Mouse (Mus musculus): Measurements from ENCODE around the gene Cbs. TPM values are rescaled to one million over a fixed set of nuclear protein-coding genes. Genes with fewer than 3 reads are reported as not detected.
"Not testable (repeated sequence)": the region's sequence is repeated elsewhere in the genome, so short reads cannot be mapped to it uniquely, and the experiment has no call there.

The Cbs gene
- polyA plus RNA-seq, 1 experiment from 2014 or later = 17.1 TPM

DNA sequence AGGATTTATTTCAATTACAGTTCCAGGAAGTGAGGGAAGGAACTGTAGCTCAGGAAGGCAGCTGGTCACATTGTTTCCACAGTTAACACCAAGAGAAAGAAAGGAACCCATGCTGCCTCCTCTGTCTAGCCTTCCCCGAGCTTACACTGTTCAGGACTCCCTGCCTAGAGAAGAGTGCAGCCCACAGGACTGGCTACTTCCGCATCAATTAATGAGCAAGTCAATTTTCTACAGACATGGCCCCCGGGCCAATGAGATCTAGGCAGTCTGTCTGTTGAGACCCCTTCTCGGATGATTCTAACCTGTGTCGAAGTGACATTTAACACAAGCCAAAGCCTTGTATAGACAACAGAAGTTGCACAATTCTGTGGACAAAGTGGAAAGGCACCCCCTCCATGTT is 2.1 kb downstream of the Cbs start:
- peaks cover 9% of the 10 kb centered on the region for H3K27me3 ChIP-seq (replicated peaks; ENCODE audit: control insufficient read depth, insufficient read depth, low read length)
- ATAC-seq = no peak
- WGBS = 68% methylated on average over 5 of the region's 5 CpGs
- H3K36me3 ChIP-seq (ENCODE audit: control insufficient read depth, insufficient read depth, low read length) = no peaks in the 10 kb centered on the region
- no peak overlapping the region for H3K9ac ChIP-seq (ENCODE audit: low read depth, low read length)
- no peak overlapping the region for H3K4me3 ChIP-seq (ENCODE audit: low read length)
- H3K4me2 ChIP-seq (ENCODE audit: low read length) = no peak overlapping the region
- no peak overlapping the region for H3K27ac ChIP-seq (ENCODE audit: low read depth, low read length)
- H3K9me3 ChIP-seq (ENCODE audit: control insufficient read depth, low read length) = no peaks in the 10 kb centered on the region
- peaks cover 11% of the 10 kb centered on the region for H3K4me1 ChIP-seq (ENCODE audit: control insufficient read depth, insufficient read depth, low read depth, low read length)

- H3K4me2 ChIP-seq (ENCODE audit: low read length) = no peak overlapping the region
Observed at GRCm38 (mm10) chr17:31633007-31633406, 4.0 kb downstream of the Cbs start.

DNA sequence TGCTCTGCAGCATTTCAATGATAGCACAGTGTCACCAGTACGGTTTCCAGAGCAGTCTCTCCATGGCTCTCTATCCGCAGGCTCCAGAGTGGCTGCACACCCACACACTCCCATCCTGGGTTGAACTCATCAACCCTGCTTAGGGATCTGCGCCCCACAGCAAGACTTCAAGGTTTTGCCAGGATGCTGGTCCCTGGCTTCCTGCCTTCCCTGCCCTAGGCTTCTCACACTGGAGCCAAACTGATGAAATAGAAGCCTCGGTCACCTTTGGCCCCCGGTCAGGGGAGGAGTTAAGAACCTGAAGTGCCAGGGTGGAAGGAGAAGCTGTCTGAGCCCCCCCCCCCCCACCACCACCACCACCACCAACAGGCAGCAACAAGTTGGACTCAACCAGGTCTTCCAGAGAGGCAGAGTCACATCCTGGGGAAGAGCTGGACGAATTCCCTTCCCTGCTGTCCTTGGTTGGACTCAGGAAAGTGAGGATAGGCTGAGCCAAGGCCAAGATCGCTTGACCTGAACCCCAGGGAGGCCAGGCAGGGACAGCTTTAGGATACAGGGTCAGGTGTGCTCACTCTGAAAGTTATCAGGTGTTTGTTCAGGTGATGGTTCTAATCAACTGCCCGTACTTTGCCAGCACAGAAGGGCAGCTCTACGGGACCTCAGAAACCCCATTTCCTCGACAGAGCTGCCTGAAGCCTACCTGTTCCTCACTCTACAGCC is 5.8 kb downstream of the Cbs start:
- H3K4me1 ChIP-seq (ENCODE audit: control insufficient read depth, insufficient read depth, low read depth, low read length) = peaks cover 2% of the 10 kb centered on the region
- no peak overlapping the region for H3K4me3 ChIP-seq (ENCODE audit: low read length)
- no peak overlapping the region for H3K4me2 ChIP-seq (ENCODE audit: low read length)
- ATAC-seq = no peak
- H3K36me3 ChIP-seq (ENCODE audit: control insufficient read depth, insufficient read depth, low read length) = no peaks in the 10 kb centered on the region
- WGBS = 80% methylated on average over 10 of the region's 10 CpGs
- peaks cover 9% of the 10 kb centered on the region for H3K27me3 ChIP-seq (replicated peaks; ENCODE audit: control insufficient read depth, insufficient read depth, low read length)
- no peak overlapping the region for H3K27ac ChIP-seq (ENCODE audit: low read depth, low read length)
- H3K9me3 ChIP-seq (ENCODE audit: control insufficient read depth, low read length) = peaks cover 4% of the 10 kb centered on the region; the same call in 1 of the 2 replicates
- H3K9ac ChIP-seq (ENCODE audit: low read depth, low read length) = no peak overlapping the region

More at GRCm38 (mm10) chr17:31633007-31633406, 4.0 kb downstream of the Cbs start:
- H3K4me1 ChIP-seq (ENCODE audit: control insufficient read depth, insufficient read depth, low read depth, low read length) = peaks cover 11% of the 10 kb centered on the region
- no peaks in the 10 kb centered on the region for H3K36me3 ChIP-seq (ENCODE audit: control insufficient read depth, insufficient read depth, low read length)
- peaks cover 9% of the 10 kb centered on the region for H3K27me3 ChIP-seq (replicated peaks; ENCODE audit: control insufficient read depth, insufficient read depth, low read length)
- no peak overlapping the region for H3K4me3 ChIP-seq (ENCODE audit: low read length)
- no peak overlapping the region for H3K27ac ChIP-seq (ENCODE audit: low read depth, low read length)
- WGBS = 54% methylated on average over 6 of the region's 6 CpGs
- no peak for ATAC-seq
- peaks cover 2% of the 10 kb centered on the region; the same call in 1 of the 2 replicates for H3K9me3 ChIP-seq (ENCODE audit: control insufficient read depth, low read length)
- no peak overlapping the region for H3K9ac ChIP-seq (ENCODE audit: low read depth, low read length)

DNA sequence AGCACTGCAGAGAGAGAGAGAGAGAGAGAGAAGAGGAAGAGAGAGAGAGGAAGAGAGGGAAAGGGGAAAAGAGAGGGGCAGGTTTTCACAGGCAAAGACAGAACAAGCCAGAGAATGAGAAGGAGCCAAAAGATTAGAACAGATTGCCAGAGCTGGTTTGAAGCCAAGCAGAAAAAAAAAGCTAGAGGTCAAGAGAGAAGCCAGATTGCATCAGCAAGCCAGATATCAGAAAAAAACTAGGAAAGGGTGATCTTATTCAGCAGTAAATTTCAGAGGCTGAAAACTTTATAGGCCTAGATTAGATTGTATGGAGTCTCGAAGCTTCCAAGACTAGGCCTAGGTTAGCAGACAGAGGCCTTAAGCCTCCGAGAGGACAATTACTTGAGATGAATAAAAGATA is 9.1 kb downstream of the Cbs start:
- Histone ChIP-seq H3K27ac (ENCODE audit: low read depth, low read length) (no peak overlapping the region), H3K27me3 (replicated peaks; ENCODE audit: control insufficient read depth, insufficient read depth, low read length) (no peaks in the 10 kb centered on the region), H3K4me1 (ENCODE audit: control insufficient read depth, insufficient read depth, low read depth, low read length) (no peaks in the 10 kb centered on the region), H3K9ac (ENCODE audit: low read depth, low read length) (no peak overlapping the region), H3K36me3 (ENCODE audit: control insufficient read depth, insufficient read depth, low read length) (no peaks in the 10 kb centered on the region), H3K9me3 (ENCODE audit: control insufficient read depth, low read length) (peaks cover 6% of the 10 kb centered on the region; the same call in 1 of the 2 replicates), H3K4me3 (ENCODE audit: low read length) (no peak overlapping the region), H3K4me2 (ENCODE audit: low read length) (no peak overlapping the region)
- ATAC-seq = no peak
- WGBS = 86% methylated on average over 2 of the region's 2 CpGs

- no peak overlapping the region for H3K4me3 ChIP-seq (ENCODE audit: low read length)
Observed at GRCm38 (mm10) chr17:31623101-31623500, 13.9 kb downstream of the Cbs start.

DNA sequence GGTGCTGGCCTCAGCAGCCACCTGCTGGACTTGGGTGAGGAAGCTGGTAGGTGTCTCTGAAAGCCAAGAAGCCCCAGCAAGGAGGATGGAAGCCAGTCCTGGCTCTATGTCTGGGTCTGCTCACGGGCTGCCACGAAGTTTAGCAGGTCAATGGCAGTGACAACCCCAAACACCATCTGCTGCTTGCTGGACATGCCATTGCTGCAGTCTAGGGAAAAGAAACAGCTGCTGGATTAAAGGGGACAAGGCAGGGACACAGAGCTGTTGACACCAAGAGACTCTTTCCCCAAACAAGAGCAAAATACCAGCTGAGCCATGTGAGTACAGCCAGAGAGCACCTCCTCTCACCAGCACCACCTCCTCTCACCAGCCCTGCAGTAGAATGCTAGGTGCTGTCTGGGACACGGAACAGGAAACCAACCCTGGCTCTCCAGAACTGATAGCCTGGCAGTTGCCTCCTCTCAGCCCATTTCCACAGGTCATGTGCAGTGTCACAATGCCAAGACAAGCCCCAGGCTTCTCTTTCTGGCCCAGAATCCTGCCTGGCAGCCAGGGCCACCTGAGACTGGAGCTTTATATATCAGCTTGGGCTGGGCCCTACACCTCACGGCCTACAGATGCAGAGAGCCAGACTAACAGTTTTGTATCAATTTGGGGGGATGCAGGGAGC is 23.8 kb downstream of the Cbs start:
- H3K9ac ChIP-seq (ENCODE audit: low read depth, low read length) = no peak overlapping the region
- no peaks in the 10 kb centered on the region for H3K27me3 ChIP-seq (replicated peaks; ENCODE audit: control insufficient read depth, insufficient read depth, low read length)
- no peak overlapping the region for H3K4me2 ChIP-seq (ENCODE audit: low read length)
- no peak overlapping the region for H3K4me3 ChIP-seq (ENCODE audit: low read length)
- H3K4me1 ChIP-seq (ENCODE audit: control insufficient read depth, insufficient read depth, low read depth, low read length) = no peaks in the 10 kb centered on the region
- WGBS = 76% methylated on average over 4 of the region's 4 CpGs
- no peaks in the 10 kb centered on the region; the same call in 1 of the 2 replicates for H3K36me3 ChIP-seq (ENCODE audit: control insufficient read depth, insufficient read depth, low read length)
- no peak for ATAC-seq
- H3K9me3 ChIP-seq (ENCODE audit: control insufficient read depth, low read length) = no peaks in the 10 kb centered on the region
- no peak overlapping the region for H3K27ac ChIP-seq (ENCODE audit: low read depth, low read length)

More at GRCm38 (mm10) chr17:31623101-31623500, 13.9 kb downstream of the Cbs start:
- Histone ChIP-seq H3K4me1 (ENCODE audit: control insufficient read depth, insufficient read depth, low read depth, low read length) (no peaks in the 10 kb centered on the region), H3K36me3 (ENCODE audit: control insufficient read depth, insufficient read depth, low read length) (no peaks in the 10 kb centered on the region), H3K9ac (ENCODE audit: low read depth, low read length) (no peak overlapping the region), H3K27ac (ENCODE audit: low read depth, low read length) (no peak overlapping the region), H3K9me3 (ENCODE audit: control insufficient read depth, low read length) (peaks cover 5% of the 10 kb centered on the region; the same call in 1 of the 2 replicates), H3K27me3 (replicated peaks; ENCODE audit: control insufficient read depth, insufficient read depth, low read length) (no peaks in the 10 kb centered on the region), H3K4me2 (ENCODE audit: low read length) (no peak overlapping the region)
- no peak for ATAC-seq
- 93% methylated on average over 4 of the region's 4 CpGs for WGBS

- no peak overlapping the region for H3K9ac ChIP-seq (ENCODE audit: low read depth, low read length)
- H3K27me3 ChIP-seq (replicated peaks; ENCODE audit: control insufficient read depth, insufficient read depth, low read length) = no peaks in the 10 kb centered on the region
- H3K27ac ChIP-seq (ENCODE audit: low read depth, low read length) = no peak overlapping the region
- no peak overlapping the region for H3K4me2 ChIP-seq (ENCODE audit: low read length)
- H3K4me1 ChIP-seq (ENCODE audit: control insufficient read depth, insufficient read depth, low read depth, low read length) = no peaks in the 10 kb centered on the region
- no peak overlapping the region for H3K4me3 ChIP-seq (ENCODE audit: low read length)
- peaks cover 5% of the 10 kb centered on the region; the same call in 1 of the 2 replicates for H3K36me3 ChIP-seq (ENCODE audit: control insufficient read depth, insufficient read depth, low read length)
- WGBS = 96% methylated on average over 3 of the region's 3 CpGs
- no peaks in the 10 kb centered on the region for H3K9me3 ChIP-seq (ENCODE audit: control insufficient read depth, low read length)
- no peak for ATAC-seq
Observed at GRCm38 (mm10) chr17:31609895-31610294, 27.1 kb downstream of the Cbs start.

- 99% methylated on average over 3 of the region's 3 CpGs for WGBS
- not testable (repeated sequence) for ATAC-seq; H3K4me1 ChIP-seq (ENCODE audit: control insufficient read depth, insufficient read depth, low read depth, low read length); H3K9me3 ChIP-seq (ENCODE audit: control insufficient read depth, low read length); H3K27me3 ChIP-seq (replicated peaks; ENCODE audit: control insufficient read depth, insufficient read depth, low read length); H3K4me3 ChIP-seq (ENCODE audit: low read length); H3K36me3 ChIP-seq (ENCODE audit: control insufficient read depth, insufficient read depth, low read length); H3K27ac ChIP-seq (ENCODE audit: low read depth, low read length); H3K9ac ChIP-seq (ENCODE audit: low read depth, low read length); H3K4me2 ChIP-seq (ENCODE audit: low read length)
Observed at GRCm38 (mm10) chr17:31609173-31609572, 27.9 kb downstream of the Cbs start.

GRCm38 (mm10) chr17:31607256-31607951 is 29.6 kb downstream of the Cbs start:
- H3K27ac ChIP-seq (ENCODE audit: low read depth, low read length) = no peak overlapping the region
- H3K4me3 ChIP-seq (ENCODE audit: low read length) = no peak overlapping the region
- no peaks in the 10 kb centered on the region for H3K4me1 ChIP-seq (ENCODE audit: control insufficient read depth, insufficient read depth, low read depth, low read length)
- no peaks in the 10 kb centered on the region for H3K9me3 ChIP-seq (ENCODE audit: control insufficient read depth, low read length)
- H3K36me3 ChIP-seq (ENCODE audit: control insufficient read depth, insufficient read depth, low read length) = peaks cover 18% of the 10 kb centered on the region
- no peak overlapping the region for H3K9ac ChIP-seq (ENCODE audit: low read depth, low read length)
- no peak for ATAC-seq
- no peaks in the 10 kb centered on the region for H3K27me3 ChIP-seq (replicated peaks; ENCODE audit: control insufficient read depth, insufficient read depth, low read length)
- H3K4me2 ChIP-seq (ENCODE audit: low read length) = no peak overlapping the region
- WGBS = 84% methylated on average over 8 of the region's 8 CpGs
